Mouse (Mus musculus) megakaryocyte, embryonic 14.5 days (primary cell): ENCODE results near the gene Stard13.

Experiments used
- FLI1 ChIP-seq: IDR thresholded peaks from 2 replicates; pipeline ENCODE4 v1.6.1; 2012; ENCODE audit warnings: low read length, inconsistent platforms, mixed read lengths
- GATA1 ChIP-seq: IDR thresholded peaks from 3 replicates; pipeline ENCODE4 v1.6.1; 2012; ENCODE audit warnings: mixed read lengths, low read length, inconsistent platforms, borderline replicate concordance

DNA sequence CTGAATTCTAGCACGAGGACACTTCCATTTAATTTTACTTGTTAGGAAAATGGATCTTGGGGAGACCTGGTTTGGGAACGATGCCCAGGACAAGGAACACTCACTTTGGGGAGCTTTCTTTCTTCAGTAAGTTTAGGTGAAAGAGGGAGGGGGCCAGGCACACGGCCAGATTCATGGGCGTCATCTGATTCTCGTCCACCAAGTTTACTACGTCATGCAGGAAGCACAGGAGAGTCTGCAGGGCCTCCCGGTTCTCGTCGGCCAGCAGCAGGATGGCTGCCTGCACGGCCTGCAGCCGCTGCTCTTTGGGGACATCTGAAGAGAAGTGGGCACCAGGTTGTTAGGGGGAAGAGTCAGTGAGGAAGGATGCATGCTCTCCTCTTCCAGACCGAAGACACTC is 186.1 kb downstream of the Stard13 start:
- TF ChIP-seq GATA1 (no peak), FLI1 (no peak)
